Mouse (Mus musculus) c-Kit-positive CD71-negative TER-119-negative erythroid progenitor cells, embryonic 14.5 days (primary cell): ENCODE data around the gene Ptk7.
"Not testable (repeated sequence)": the region's sequence is repeated elsewhere in the genome, so short reads cannot be mapped to it uniquely, and the experiment has no call there.

ENCODE experiments used
- DNase-seq: peaks from one replicate; pipeline ENCODE4 v3.0.0-alpha.2; 2013; ENCODE audit warnings: low read depth

Ptk7 gene

DNA sequence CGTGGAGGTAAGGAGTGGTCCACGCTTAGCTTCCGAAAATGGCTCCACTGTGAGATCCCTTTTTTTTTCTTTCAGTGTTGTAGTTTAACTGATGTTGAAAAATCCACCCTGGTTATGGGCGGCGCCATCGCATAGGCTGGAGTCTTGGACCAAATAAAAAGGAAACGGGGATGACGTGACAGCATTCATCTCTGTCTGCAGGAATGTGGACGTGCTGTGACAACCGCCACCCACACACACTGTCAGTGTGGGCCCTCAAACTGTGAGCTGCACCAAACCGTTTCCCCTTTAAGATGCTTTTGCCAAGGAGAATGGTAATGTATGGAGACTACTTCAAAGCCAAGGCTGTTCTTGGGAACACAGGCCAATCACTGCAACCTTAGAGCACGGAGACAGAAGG, 23.3 kb downstream of the Ptk7 start:
- DNase-seq, result no peak

GRCm38 (mm10) chr17:46605126-46605525, 24.2 kb downstream of the Ptk7 start:
- DNase-seq, result no peak

GRCm38 (mm10) chr17:46603229-46603628, 26.1 kb downstream of the Ptk7 start:
- DNase-seq, result no peak

DNA sequence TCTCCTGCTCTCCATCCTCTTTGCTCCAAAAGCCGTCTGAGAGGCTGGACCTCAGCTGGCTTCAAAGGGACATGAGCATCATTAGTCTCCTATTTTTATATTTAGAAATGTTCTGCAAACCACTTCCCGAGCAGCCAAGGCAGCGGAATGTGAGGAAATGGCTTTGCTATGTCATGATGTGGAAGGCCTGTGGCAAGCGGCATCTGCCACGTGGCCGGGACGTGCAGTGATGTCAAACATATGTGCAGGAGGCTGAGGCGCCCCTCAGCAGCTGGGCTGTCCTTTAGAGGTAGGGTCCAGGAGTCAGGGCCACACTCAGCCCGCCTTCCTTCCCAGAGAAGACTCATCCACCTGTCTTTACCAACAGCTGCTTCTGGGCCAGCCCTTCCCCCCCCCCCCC, 27.1 kb downstream of the Ptk7 start:
- DNase-seq, result no peak

- no peak for DNase-seq
Measured at GRCm38 (mm10) chr17:46600569-46600968, 28.7 kb downstream of the Ptk7 start.

- no peak for DNase-seq
Measured at GRCm38 (mm10) chr17:46598963-46599362, 30.3 kb downstream of the Ptk7 start.

DNA sequence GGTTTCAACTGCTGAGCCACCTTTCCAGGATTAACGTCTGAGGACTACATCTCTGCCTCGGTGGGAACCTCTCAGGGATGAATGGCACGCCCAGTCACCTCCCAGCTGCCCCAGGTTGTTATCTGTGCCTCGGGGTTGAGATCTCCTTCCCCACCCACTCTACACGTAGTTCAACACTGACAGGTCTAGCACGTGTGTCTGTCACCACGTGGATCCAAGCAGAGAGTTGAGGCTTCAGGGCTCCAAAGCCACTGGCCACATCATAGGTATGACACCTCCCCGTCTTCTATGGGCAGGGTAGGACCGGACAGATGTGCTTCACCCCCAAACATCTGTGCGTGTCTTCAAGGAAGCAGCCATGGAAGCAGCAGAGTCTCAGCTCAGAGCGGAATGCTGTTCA, 31.3 kb downstream of the Ptk7 start:
- DNase-seq, result no peak

GRCm38 (mm10) chr17:46595336-46595735, 34.0 kb downstream of the Ptk7 start:
- DNase-seq, result no peak

GRCm38 (mm10) chr17:46594606-46595005, 34.7 kb downstream of the Ptk7 start:
- no peak for DNase-seq

DNA sequence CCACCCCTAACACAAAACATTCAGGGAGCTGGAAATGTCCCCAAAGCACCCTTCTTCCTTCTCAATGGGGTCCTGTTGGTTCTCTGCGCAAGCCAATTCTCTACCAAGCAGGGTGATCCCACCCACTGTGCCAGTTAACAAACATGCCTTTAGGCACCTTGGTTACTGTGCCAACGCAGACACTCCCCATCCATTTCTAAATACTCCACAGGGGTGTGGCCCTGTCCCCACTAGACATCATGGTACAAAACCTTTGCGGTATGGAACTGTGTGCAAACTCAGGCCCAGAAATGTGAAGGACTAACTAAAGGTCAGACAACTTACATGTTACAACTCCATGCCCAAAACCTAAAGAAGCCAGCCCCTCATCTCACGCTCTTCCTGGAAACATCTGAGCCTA, 36.2 kb downstream of the Ptk7 start:
- DNase-seq, result no peak

GRCm38 (mm10) chr17:46591406-46591805, 37.9 kb downstream of the Ptk7 start:
- no peak for DNase-seq

DNA sequence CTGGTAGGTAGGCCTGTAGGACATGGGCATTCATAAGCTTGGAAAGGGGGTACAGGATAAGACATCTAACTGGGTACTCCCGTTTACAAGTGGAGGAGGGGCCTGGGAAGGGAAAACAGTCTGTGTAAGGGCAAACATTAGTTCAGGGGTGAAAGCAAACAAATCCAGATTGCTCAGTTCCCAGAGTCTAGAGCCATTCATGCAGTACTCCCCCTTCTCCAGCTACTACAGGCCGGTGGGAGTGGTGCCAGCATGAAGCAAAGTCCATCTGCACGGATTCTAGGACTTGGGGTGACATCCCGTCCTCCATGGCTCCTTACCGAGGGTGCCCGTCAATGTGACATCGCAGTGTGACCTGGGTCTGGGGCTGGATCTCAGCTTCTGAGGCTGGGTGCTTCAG, 38.9 kb downstream of the Ptk7 start:
- DNase-seq, result no peak

- no peak for DNase-seq
Measured at GRCm38 (mm10) chr17:46589635-46590314, 39.5 kb downstream of the Ptk7 start.

DNA sequence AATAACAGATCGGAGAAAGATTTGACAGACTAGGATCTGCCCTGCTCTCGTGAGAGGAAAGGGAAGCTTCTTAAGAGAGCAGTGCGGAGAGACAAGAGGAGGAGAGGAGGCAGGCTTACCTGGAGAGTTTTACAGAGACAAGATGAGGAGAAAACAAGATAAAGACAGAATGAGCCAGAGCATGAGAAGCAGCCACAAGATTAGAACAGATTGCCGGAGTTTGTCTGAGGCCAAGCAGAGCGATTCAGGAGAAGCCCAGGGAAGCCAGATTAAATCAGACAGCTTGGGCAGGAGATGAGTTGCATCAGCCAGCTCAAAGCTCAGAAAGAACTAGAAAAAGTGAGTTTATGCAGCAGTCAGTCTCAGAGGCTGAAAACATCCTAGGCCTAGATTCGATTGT, 40.4 kb downstream of the Ptk7 start:
- no peak for DNase-seq

DNA sequence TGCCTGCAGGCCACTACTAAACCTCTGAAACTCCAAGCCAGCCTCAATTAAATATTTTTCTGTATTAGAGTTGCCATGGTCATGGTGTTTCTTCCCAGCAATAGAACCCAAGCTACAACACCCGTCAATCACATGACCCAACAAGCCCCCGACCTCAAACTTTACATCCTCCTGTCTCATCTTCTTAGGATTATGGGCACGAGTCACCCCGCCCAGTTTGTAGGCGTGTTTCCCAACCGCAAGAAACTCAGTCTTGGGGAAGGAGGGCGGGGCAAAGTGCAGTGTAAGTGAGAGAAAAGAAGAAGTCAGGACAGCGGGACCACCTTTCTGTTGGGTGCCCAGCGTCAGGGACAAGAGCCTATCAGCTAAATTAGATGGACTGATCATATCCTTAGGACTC, 41.1 kb downstream of the Ptk7 start:
- peak; percentile 54 for DNase-seq

DNA sequence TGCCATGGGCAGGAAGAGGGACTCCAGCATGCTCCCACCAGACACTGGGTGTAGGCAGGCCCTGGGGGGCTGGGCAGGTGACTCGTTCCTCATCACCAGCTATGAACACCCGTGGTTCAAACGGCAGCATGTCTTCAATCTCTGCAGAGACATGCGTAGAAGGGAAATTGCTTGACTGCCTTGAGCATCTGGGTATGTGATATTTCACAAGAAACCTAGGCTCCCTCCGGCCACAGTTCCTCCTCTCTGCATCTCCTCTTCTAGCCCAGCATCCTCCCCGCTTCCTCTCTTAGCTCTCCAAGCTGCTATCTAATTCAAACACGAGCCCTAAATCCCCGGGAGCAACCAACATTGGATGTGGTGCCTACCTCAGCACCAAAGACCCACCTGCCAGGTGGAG, 43.0 kb downstream of the Ptk7 start:
- no peak for DNase-seq

DNA sequence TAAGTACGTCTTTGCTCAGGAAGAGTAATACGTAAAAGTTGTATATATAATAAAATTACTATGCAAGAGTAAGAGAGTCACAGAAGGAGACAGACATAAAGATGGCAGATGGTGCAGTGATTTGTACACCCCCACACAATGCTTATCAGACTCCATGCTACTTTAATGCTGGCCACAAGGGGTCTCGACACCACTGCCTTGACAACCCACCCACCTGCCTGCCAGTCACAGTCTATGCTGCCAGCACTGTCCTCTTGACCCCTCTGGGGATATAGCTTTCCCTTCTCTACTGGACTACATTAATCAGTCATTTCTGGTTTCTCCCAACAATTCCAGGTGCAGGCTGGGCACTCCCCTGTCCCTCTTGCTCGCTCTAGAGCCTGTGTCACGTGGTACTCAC, 50.7 kb downstream of the Ptk7 start:
- DNase-seq, result no peak

DNA sequence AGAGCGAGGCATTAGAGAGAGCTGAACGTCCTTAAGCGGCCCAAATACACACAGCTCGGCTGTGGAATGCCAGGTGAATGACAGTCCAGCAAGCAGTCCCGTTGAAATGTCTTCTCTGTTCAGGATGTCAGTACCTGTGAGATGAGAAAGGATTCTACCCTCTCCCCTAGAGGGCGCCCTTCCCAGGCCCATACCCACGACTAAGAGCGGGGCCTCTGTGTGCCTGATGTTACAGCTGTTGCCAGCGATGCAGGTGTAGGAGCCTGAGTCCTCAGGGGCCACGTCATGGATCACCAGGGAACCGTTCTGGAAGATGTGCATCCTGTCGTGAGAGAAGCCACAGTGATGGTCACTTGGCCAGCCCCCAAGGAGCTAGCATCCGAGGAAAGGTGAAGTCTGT, 53.2 kb downstream of the Ptk7 start:
- DNase-seq, result no peak

DNA sequence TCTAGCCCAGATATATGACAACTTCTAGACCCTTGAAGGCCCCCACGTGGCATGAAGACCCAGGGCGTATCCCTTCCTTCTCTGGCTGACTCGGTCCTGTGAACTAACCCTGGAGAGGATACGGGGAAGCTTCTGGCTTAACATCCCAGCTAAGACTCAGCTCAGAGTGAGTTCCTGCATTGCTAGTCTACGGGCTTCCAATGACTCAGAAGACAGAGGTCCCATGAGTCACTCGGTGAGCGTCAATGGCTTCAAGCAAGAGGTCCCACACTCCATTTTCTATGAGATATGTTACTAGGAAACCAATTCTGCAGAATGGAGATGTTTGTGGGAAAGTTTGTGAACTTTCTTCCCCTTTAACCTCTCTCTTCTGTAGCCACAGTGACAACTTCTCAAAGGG, 54.8 kb downstream of the Ptk7 start:
- no peak for DNase-seq

GRCm38 (mm10) chr17:46571005-46571404, 58.3 kb downstream of the Ptk7 start:
- DNase-seq, result no peak

- no peak for DNase-seq
Measured at GRCm38 (mm10) chr17:46559146-46559545, 70.2 kb downstream of the Ptk7 start.

- DNase-seq, result no peak
Measured at GRCm38 (mm10) chr17:46558151-46558550, 71.2 kb downstream of the Ptk7 start.

DNA sequence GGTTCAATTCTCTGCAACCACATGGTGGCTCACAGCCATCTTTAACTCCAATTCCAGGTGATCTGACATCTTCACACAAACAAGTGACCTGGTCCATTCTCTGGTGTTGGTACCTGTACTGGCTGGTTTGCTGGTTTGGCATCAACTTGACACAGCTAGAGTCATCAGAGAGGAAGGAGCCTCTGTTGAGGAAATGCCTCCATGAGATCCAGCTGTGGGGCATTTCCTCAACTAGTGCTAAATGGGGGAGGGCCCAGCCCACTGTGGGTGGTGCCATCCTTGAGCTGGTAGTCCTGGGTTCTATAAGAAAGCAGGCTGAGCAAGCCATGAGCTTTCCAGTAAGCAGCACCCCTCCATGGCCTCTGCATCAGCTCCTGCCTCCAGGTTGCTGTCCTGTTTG, 72.0 kb downstream of the Ptk7 start:
- DNase-seq, result not testable (repeated sequence)

DNA sequence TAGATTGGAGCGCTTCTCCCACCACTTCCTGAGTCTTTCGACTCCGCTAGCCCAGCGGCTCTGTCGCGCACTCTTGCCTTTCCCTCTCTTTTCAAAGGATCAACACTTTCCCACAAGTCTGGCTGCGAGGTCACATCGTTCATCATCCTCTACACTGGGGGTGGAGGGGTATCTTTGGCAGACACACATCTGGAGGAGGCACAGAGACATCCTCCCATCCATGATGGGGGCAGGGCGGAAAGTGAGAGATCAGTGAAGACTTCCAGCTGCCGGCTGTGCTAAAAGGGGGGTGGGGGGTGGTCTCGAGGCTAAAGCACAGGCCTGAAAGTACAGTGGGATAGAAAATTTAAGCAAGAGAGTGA, 72.7 kb downstream of the Ptk7 start:
- no peak for DNase-seq
